In genomic region chr17:8870848-8871247, GRCm38 (mm10) we compare ENCODE assay signal across 17 mouse cellular contexts.
"Had no signal": no experiment of that assay in that cellular context is flagged by ENCODE, and none has a peak within 500 bp of the region (broad histone marks: within the 10 kb centered on the region; RNA-seq: fewer than 3 reads in every experiment).

No protein-coding gene starts in this region.

- H3K9me3 ChIP-seq: lung, embryonic 15.5 days; midbrain, embryonic 13.5 days; midbrain, embryonic 15.5 days; neural tube, embryonic 12.5 days; stomach, embryonic 15.5 days had no signal

- ATAC-seq: liver, postnatal 0 days; lung, postnatal 0 days; midbrain, embryonic 13.5 days; midbrain, embryonic 15.5 days had no signal

- H3K4me2 ChIP-seq: lung, embryonic 15.5 days; midbrain, embryonic 11.5 days; midbrain, embryonic 13.5 days; midbrain, embryonic 15.5 days; neural tube, embryonic 12.5 days; stomach, embryonic 15.5 days had no signal

- H3K27ac ChIP-seq: lung, embryonic 15.5 days; macrophage; midbrain, embryonic 13.5 days; midbrain, embryonic 15.5 days; neural tube, embryonic 12.5 days; stomach, embryonic 15.5 days; stomach, postnatal 0 days had no signal

- H3K9ac ChIP-seq: liver, postnatal 0 days; lung, embryonic 15.5 days; midbrain, embryonic 13.5 days; midbrain, embryonic 15.5 days; neural tube, embryonic 12.5 days; stomach, embryonic 15.5 days had no signal

- H3K36me3 ChIP-seq: lung, embryonic 15.5 days; midbrain, embryonic 13.5 days; midbrain, embryonic 15.5 days; neural tube, embryonic 12.5 days; stomach, embryonic 15.5 days had no signal

- DNase-seq: liver, postnatal 0 days; lung, adult 2 months; lung, postnatal 14 days; lung, postnatal 36 days; right cerebral cortex, postnatal 14 days; thymus, adult 2 months; thymus, postnatal 25 days; thymus, postnatal 4 days had no signal

- H3K27me3 ChIP-seq: lung, embryonic 15.5 days; midbrain, embryonic 13.5 days; midbrain, embryonic 15.5 days; neural tube, embryonic 12.5 days; stomach, embryonic 15.5 days had no signal

- H3K4me3 ChIP-seq: lung, embryonic 15.5 days; midbrain, embryonic 13.5 days; midbrain, embryonic 15.5 days; neural tube, embryonic 12.5 days; stomach, embryonic 15.5 days had no signal
